Mouse (Mus musculus) gonadal fat pad, adult 2 months (tissue): ENCODE results near the gene Jag2. TPM values are rescaled to one million over a fixed set of nuclear protein-coding genes. Genes with fewer than 3 reads are reported as not detected.

Experiments used
- DNase-seq: peaks from one replicate; pipeline ENCODE4 v3.0.0-alpha.2; 2012; ENCODE audit warnings: low read depth
- polyA plus RNA-seq: library from polyadenylated mRNA; depleted of rRNA; stranded (reverse); fragments of >200 nt; gene quantifications from 2 replicates; pipeline ENCODE4 v1.2.3, GENCODE M21; 2012; rRNA removed

Jag2 gene
- 39.4 and 46.9 TPM in 2 replicates for polyA plus RNA-seq

DNA sequence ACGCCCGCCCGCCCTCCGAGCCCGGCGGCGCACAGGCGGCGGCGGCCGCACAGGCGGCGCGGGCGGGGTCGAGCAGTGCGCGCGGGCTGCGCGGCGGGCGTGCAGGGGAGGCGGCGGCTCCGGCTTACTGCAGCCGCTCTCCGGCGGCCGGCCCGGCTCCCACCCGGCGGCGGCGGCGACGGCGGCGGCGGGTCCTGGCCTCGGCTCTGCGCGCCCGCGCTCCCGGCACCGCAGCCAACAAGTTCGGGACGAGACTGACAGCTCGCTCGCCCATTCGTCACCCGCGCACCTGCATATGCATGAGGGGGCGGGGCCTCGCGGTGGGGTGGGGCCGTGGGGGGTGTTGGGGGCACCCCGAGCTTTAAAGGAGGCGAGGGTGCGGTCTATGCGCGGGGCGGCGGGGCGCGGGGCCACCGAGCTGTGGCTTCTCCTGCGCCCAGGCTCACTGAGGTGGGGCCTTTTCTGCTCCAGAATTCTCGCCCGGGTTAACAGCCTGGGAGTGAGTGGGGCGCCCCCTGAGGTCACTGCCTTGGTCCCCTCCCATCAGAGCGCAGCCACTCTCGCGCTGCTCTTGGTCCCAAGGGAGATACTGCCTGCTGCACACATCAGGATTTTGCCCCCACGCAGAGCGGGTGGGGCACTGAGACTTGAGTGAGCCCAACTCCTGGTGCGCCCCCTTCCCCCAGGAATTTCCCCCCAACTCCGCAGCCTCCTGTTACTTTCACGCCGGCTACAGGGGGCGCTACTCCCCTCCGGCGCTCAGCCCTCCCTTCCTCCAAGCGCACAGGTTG, at the start of gene Jag2:
Gene Jag2 (minus strand): TSS at position 215 of the 791 bp plus-strand sequence.
- DNase-seq = no peak

DNA sequence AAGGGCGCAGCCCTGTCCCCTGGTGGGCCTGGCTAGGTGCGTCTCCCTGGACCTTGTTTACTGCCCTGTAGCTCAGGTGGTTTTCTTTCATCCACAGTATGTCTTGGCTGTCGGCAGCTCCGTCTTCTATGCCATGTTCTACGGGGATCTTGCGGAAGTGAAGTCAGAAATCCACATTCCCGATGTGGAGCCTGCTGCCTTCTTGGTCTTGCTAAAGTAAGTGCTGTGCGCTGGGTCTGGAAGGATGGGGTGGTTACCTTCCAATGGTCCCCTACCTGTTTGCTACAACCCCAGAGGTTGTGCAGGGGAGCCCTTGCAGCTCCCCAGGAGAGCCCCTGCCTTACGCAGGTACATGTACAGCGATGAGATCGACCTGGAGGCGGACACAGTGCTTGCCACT, 47.6 kb upstream of the Jag2 start:
- DNase-seq = no peak

DNA sequence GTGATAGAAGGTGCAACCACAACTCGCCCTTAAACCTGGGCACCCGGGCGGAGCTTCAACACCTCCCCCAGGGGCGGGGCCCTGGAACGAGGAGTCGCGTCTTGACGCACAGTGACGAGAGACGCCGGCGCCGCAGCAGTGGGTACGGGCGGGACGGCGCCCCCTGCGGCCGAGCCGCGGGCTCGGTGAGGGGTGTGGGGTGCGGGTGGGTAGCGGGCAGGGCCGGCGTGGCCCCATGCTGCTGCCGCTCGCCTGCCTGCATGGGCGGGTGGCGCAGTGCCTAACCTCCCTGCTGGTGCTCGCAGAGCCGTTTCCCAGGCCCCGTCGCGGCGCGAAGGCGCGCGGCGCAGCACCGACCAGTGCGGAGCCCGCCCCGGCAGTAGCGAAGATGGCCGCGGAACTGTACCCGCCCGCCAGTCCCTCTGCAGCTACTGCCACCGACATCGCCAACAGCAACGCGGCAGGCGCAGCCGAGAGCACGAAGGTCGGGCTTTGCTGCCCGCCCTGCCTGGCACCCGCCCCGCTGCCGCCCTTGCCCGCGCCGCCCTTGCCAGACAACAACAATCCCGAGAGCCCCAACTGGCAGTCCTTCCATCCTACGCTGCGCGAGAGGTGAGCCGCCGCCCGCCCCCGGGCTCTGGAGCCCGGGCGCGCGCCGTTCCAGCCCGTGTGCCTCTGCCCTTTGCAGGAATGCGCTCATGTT, 46.9 kb upstream of the Jag2 start, which contains the start of gene Btbd6:
Gene Btbd6 (plus strand): TSS at position 112 of the 703 bp plus-strand sequence.
- DNase-seq = no peak

DNA sequence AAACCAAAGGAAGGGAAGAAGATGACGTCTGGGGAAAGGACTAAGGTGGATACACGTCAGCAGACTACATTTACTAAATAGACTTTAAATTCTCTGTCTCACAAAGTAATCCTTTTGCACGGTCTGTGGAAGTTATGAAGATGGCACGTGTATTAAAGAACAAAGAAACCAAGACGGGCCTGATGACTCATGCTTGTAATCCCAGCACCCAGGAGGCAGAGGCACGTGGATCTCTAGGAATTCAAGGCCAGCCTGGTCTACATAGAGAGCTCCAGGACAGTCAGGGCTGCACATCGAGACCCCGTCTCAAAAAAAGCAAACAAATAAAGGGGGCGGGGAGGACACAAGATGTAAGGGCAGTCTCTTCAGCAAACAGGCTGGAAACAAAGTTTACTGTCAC, 45.2 kb upstream of the Jag2 start:
- DNase-seq = no peak

DNA sequence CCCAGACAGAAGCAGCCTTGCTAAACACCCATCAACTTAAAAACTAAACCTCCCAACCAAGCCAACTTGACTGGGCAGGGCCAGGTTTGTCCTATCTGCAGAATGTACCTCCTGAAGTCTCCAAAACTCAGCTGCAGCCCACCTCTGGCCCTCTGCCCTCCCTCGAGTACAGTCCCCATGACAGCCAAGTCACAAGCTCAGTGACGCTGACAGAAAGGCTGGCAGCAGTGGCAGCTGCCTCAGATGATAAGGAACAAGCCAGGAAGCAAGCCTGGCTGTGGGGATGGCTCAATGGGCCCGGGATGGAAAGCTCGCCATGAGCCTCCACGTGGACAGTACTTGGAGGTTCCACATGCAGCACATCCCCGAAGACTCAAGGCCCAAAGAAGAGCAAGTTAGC, 40.0 kb upstream of the Jag2 start:
- no peak for DNase-seq

DNA sequence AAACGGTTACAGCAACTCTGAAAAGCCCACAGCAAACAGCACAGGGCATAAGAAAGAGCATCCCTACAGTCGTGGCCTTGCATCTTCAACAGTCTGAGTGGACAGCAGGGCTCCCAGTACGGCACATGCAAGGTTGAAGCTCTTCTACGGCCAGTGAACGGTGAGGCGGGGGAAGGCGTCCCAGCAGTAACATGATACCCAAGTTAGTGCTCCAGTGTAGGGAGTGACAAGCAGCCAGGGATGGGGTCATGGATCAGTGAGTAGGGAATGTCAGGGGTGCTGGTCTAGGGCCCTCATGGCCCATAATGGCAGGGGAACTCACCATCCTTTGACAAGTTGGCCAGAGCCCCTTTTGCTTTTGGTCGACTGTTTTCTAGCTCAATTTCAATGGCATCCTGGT, 39.4 kb upstream of the Jag2 start:
- no peak for DNase-seq

DNA sequence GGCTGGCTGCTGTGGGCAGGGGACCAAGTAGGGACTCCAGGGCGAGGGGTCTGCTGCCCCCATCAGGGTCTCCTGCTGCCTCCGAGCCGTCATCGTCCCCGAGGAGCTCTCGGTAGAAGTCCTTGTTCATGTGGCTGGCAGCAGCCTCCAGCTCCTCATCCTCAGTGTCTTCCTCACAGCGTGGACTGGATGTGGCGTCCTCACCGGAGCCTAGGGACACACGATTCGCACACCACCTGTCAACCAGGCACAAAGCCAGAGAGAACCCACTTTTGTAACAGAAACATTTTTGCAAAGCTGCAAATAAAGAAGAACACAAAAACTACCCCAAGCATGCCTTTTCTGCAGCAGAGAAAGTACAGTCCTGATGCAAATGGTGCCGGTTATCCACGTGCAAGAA, 36.2 kb upstream of the Jag2 start:
- DNase-seq = no peak

DNA sequence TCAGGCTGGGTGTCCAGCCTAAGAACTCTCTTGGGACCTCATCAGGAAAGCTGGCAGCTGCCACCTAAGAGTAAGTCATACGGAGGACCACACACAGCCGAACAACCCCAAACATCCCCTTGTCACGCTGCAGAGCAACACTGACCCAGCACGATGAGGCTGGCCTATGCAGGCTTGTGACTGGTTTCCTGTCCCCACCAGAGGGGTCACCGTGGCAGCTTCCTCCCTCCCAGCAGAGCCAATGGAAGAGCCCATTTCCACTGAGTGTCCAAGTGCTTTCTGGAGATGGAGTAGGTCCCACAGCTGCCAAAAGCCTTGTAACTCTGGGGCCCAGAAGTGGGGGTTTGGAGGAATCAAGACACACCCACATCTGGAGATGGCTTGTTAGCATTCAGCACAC, 32.3 kb upstream of the Jag2 start:
- DNase-seq = no peak

DNA sequence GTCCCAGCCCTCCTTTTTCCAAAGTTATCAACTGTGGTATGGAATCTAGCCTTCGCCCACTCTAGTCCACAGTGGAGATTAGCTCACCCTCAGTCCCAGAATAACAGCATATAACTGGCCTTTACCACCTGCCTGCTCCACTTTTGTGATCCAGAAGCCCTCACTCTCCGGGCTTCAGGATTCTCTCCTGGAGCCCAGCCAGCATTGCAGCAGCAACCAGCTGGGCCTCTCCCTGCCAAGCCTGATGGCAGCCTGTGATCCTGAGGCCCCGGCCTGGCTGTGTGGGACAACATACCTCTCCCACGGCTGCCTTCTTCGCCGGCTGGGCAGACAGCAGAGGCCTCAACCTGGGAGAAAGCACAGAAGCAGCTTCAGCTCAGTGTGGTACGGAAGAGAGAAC, 31.9 kb upstream of the Jag2 start:
- no peak for DNase-seq

DNA sequence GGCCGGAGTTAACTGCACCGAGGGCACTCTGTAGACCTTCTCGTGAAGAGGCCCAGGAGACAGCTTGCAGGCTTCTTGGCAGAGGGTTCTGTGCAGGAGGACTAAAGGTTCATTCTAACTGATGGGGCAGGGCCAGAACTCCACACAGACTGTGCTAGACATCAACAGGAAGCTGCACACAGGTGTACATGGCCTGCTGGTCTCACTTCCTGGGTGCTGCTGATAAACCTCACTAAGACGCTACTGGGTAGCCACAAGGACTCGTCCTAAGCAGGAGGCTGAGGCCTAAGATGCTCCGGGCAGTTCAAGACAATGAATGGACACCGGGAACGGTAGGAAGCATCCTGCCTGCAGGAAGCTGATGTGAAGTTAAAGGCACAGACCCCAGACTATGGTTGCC, 29.8 kb upstream of the Jag2 start:
- no peak for DNase-seq

DNA sequence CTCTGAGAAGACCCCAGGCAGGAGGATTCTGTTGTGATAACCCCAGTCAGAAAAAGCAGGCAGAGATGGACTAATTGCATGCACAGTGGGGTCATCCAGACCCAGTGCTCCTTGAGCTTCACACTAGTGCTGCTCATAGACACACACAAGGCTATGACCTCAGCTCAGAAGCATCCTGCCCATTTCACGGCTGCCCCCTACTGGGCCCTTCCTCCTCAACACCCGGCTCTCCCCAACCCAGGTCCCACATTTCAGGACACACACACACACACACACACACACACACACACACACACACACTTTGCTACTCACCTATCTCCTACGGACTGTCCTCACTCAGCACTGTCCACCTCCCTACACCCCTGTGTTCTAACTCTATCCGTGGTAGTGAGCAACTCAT, 28.7 kb upstream of the Jag2 start:
- DNase-seq = no peak

DNA sequence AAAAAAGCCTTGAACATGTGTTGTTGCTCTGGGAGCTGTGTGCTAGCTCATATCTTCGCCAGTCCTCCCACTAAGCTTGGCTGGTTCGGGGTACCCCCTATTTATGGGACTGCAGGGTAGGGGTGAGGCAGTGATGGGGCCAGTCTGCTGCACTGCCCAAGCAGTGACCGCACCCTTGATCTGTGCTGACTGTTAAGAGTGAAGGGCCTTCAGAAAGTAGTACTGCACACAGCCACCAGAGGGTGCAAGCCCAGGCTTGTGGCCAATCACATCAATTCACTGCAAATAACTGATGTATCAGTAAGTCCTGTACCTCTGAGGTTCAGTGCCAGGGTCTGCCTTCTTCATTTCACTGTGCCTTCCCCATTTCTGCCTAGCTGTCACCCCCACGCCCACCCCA, 26.2 kb upstream of the Jag2 start:
- no peak for DNase-seq

DNA sequence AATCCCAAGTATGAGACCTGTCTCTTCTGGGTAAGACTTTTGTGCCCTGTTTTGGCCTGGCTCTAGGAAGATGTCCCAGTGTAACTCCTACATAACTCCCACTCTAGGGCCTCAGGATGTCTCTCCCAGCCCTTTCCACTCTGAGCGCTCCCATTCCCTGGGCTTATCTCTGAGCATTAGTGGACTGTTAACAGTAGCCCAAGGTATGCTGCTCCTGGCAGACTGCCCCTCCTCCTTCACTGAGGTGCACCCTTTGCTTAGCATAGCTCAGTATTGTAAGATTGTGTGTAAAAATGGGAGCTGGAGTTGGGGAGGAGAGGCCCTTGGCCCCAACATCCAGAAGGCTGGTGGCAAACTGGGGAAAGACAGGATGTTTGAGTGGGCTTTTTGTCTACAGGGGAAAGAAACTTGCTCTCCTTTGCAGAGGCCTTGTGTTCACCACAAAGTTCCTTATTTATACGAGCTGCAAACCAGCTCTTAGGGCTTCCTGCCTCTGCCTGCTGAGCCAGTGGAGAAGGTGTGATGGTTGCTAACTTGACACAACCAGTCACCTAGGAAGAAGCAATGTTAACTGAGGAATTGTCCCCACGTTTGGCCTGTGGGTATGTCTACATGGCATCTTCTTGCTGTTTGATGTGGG, 23.5 kb upstream of the Jag2 start:
- no peak for DNase-seq

DNA sequence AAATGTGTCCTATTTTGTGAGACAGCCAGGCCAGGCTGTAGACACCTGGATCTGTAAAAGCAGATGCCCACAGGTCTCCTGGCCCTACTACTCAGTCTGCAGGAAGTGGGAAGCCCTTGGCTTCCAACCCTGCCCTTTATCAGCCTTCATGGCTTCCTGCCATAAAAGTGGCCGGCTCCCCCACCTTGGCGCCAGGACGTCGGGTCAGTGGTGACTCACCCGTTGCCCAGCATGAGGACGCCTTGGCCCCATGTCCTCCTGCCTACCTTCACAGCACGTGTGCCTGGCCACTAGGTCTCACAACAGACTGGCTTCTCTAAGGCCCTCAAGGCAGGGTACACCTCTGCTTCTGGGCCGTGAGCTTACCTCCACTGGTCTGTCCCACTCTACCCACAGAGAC, 22.9 kb upstream of the Jag2 start:
- no peak for DNase-seq

DNA sequence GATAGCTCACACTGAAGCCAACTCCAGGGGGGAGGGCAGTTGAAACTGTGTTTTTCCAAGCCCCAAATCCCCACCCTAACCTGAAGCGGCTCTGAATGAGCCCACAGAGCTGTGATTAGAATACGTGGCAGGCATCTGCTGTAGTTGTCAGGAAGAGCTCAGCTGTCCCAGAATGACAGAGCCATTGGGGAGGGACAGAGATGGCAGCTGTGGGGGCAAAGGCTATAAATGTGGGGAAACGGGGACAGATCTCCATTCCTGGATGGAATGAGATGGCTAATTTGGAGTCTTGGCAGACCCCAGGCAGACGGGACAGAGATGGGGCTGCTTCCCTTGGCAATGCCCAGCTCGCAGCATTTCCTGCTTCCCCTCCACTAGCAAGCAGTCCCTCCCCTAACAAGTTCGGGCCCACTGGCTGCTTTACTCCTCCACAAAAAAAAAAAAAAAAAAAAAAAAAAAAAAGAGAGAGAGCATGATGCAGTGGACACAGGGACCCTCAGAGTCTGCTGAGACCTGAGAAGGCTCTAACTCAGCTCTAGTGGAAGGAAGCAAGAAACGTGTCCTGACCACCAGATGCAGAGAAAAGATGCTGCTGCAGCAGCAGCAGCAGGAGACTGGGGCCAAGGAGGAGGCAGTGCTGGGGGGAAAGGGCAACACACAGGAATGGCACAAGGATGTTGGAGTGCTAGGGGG, 21.7 kb upstream of the Jag2 start:
- DNase-seq = no peak

DNA sequence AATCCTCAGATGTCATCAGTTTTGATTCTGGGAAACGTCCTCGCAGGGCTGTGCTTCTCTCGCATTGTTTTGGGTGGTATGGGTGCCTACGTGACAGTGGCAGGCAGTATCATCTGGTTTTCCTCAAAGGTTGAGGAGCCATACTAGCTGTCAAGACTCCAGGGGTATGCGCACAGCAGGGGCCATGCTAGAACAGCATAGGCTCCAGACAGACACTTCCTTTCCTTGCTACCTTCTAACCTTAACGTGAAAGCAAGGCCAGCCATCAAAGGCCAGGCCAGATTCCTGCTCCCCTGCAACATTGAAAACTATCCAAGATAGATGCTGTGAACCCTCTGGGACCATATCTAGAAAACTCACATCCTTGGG, 21.2 kb upstream of the Jag2 start:
- no peak for DNase-seq

DNA sequence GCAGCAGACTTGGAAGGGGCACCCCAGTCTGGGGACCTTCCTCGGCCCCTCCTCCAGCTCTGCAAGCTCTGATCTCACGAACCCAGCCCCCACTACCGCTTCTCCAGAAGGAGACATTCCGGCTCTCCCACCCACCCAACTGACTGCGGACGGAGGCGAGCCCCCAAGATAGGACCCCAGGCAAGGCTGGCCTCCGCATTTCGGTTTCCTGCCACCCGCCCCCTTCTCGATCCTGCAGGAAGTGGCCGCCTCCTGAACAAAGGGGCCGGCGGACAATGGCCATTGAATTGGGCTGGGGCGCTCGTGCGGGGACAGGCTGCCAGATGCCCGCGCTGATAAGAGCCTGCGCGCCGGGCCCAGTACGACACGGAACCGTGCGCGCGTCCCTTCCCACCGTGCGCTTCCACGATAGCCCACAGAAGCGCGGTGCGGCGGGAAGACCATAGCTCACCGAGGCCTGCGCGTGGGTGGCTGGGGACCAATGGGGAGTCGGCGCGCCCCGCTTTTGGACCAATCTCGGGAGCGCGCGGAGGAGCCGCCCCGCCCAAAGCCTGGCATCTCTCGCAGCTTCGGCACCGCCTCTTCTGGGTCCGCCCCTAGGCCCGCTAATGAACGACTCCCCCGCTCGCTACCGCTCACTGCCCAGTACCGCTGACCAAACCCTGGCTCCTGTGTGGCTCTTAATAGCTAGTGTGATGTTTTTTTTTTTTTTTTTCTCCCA, 20.6 kb upstream of the Jag2 start:
- DNase-seq = no peak

DNA sequence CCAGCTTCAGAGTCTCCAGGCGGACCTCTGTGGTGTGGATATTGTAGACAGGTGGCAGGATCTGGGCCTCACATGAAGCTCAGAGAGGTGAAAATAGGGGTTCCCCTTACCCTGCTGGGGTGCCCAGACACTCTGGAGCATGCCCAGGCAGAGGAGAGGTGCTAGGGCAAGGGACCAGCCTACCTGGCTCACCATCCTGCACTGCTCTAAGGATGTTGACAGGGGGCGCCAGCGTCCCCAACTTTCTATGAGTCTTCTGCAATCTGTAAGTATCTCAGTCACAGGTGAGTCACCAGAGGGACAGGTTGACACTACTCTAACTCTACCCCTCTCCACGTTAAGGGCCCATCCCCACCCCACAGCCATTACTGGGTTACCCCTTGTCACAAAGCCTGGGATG, 17.7 kb upstream of the Jag2 start:
- no peak for DNase-seq

DNA sequence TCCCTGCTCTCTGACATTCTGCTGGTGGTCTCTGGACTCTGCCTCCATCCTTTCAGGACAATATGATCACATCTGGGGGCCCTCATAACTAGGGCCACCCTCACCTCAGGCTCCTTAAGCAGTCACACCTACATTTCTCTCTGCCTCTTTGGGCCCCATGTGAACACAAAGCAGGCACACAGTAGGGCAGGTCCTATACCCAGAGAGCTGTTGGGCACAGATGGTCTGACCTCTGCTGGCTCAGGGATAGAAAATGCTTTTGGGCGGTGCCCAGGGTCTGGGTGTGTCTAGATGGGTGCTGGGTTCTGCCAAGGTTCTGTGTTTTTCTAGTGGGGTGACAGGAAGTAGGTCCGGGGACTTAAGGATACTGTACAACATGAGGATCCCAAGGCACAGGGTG, 14.1 kb upstream of the Jag2 start:
- DNase-seq = no peak

DNA sequence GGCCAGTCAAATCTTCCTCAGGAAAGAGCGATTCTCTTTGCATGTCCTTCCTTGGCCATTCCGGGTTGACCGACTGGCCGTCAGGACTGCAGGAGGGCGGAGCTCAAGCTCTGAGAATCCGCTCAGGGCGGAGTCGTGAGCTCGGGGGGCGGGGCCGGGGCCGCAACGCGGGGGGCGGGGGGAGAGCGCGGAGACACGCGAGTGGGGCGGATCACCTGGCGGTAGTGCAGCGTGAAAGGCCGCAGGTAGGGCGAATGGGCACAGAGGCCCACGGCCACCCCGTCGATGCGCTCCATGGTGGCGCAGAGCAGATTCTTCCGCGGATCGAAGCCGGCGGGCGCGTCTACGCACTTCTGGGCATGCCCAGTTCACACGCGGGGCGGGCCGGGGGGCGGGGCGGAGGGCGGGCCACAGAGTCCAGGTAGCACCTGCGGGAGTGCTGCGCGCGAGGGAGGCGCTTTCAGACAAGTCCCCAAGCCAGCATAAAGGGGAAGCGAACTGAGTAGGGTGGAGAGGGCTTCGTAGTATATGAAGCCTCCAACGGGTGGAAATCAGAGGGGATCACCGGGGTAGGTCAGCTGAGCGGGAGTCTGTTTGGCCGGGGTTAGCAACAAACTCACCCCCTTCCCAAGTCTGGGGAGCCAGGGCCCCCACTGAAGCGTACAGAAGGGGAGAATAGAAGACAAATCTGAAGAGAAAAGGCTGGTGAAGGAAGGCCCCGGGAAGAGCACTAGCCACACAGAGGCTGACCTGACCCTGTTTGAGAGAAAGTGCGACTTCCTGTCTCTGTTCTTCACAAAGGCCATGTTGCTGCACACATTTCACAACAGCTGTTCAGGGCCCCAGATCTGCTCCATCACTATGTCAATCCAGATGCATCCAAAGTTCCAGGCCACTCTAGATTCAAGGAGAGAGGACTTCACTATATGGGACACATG, 12.5 kb upstream of the Jag2 start, which contains the start of gene Nudt14:
Gene Nudt14 (minus strand): TSS at position 349 of the 938 bp plus-strand sequence.
- DNase-seq = no peak
